Mouse (Mus musculus) T-helper 17 cell (primary cell): ENCODE measurements around the gene Gm20388.

Source experiments
- in situ Hi-C, 2 experiments: fragments of 300-600 bp; cut with MboI, MseI; formaldehyde crosslinking; loops; 1 replicate in 1 of 2; 2 replicates in 1 of 2; pipeline ENCODE4 v1.15.1; 2025; ENCODE audit warnings: high pct_unique_total_duplicates in 2 of 2

The Gm20388 gene

DNA sequence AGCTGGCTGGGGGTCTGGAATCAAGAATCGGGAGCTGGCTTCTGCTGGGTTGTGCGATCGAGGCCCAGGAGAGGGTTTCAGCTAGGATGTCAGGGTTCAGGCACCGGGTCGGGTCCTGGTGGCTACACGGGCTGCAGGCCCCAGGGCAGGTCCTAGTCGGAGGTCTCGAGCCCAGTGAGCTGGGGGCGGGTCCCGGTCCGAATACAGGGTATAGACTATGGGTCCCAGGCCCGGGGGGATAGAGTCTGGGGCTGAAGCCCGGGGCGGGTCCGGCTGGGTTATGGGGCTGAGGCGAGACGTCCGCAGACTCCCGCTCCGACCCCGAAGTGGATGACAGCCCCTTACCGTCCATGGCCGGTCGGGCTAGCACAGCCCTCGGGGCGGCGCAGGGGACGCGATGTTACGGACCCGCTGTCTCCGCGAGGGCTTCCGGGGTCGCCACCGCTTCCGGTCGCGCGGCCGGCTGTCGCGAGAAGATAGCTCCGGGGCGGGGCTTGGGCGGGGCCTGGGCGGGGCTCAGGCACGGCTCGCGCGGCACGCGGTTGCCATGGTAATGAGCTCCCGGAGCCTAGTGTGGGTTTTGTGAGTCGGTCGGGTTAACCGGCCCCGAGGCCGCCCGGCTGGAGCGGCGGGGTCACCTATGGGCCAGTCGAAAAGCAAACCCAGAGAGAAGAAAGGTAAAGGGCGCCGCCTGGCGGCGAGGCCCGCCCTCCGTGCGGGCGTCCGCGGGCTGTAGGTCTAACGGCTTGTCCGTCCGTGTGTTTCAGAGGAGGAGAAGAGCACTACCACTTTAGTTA is 3301.9 kb downstream of the Gm20388 start, which contains the start of the genes Chmp1a and Spata33:
Gene Chmp1a, minus strand, starts transcription at position 443 of the 797 bp plus-strand sequence.
Gene Spata33, plus strand, starts transcription at position 512 of the 797 bp plus-strand sequence.
- in situ Hi-C loops, result no loop called here

- in situ Hi-C loops, result no loop called here
These were observed 3302.6 kb downstream of the Gm20388 start for GRCm38 (mm10) chr8:123213118-123213772.

DNA sequence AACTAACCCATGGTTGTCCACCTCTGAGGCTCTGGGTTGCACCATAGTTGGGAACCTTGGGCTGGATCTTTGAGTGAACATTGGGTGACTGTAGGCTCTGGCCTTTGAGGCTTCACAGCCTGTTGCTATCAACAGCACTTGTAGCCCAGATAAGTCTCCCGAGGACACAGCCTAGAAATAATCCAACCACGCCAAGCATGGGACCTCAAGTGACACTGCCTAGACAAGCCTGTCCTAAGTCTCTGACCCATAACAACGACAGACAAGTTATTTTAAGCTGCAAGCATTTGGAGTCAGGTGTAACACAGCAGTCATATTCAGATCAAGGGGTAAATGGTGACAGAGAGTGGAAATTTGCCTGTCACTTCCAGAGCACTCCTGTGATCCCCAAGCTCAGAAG is 3304.8 kb downstream of the Gm20388 start:
- in situ Hi-C loops, result no loop called here

GRCm38 (mm10) chr8:123220917-123221316 is 3310.3 kb downstream of the Gm20388 start:
- in situ Hi-C loops, result loop anchor here in 1 of 2 experiments (10.0 kb wide), 1 partner anchor 354 kb away; no protein-coding TSS in a partner anchor

- in situ Hi-C loops, result loop anchor here in 1 of 2 experiments (10.0 kb wide), 1 partner anchor 350 kb away; no protein-coding TSS in a partner anchor
These were observed 3313.9 kb downstream of the Gm20388 start, which contains the start of gene Cdk10 for GRCm38 (mm10) chr8:123224278-123225266. TSS of gene Cdk10 (plus strand) at chr8:123224842.

- in situ Hi-C loops, result loop anchor here in 1 of 2 experiments (10.0 kb wide), 1 partner anchor 346 kb away; no protein-coding TSS in a partner anchor
These were observed 3317.8 kb downstream of the Gm20388 start for GRCm38 (mm10) chr8:123228416-123228815.

GRCm38 (mm10) chr8:123230326-123230725 is 3319.7 kb downstream of the Gm20388 start:
- in situ Hi-C loops, result loop anchor here in 1 of 2 experiments (5.0 kb wide), 1 partner anchor 87 kb away; the partner anchor contains the start of gene Fanca

GRCm38 (mm10) chr8:123231742-123232141 is 3321.1 kb downstream of the Gm20388 start:
- in situ Hi-C loops, result loop anchor here in 1 of 2 experiments (5.0 kb wide), 1 partner anchor 86 kb away; the partner anchor contains the start of gene Fanca

GRCm38 (mm10) chr8:123232553-123232952 is 3321.9 kb downstream of the Gm20388 start:
- in situ Hi-C loops, result loop anchor here in 1 of 2 experiments (5.0 kb wide), 1 partner anchor 85 kb away; the partner anchor contains the start of gene Fanca

DNA sequence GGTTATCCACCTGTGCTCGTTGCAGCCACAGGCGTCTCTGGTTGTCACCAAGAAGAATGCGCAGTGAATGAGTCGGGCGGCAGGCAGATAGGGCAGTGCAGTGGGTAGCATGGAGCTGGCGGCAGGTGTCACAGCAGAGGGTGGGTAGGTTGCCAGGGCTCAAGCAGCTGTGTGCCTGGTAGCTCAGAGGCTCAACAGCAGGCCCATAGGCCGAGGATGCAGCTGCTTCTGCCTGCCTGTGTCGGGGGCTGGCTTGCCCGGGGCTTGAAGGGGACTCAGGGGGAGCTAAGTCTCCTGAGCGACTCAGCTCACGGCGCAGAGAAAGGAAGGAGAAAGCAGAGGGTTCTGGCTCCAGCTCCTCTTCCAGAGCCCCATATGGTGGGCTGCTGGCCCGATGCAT is 3322.7 kb downstream of the Gm20388 start:
- in situ Hi-C loops, result loop anchor here in 1 of 2 experiments (5.0 kb wide), 1 partner anchor 84 kb away; the partner anchor contains the start of gene Fanca

DNA sequence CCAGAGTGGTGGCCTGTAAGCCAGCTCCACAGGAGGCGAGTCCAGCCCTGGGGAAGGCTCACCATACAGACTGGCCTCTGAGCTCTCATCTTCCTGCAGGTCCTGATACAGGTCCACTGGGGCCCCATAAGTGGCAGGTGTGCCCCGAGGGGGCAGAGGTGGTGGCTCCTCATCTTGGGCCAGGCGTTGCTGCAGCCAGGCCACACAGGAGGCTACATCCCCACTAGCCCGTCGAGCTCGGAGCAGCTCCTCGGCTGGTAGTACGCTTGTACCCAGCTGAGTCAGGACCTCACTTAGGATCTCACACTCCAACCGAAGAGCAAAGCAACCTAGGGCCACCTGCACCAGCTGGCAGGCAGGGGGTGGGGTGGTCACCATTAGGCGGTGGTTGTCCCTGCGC is 3323.1 kb downstream of the Gm20388 start:
- in situ Hi-C loops, result loop anchor here in 1 of 2 experiments (5.0 kb wide), 1 partner anchor 84 kb away; the partner anchor contains the start of gene Fanca

GRCm38 (mm10) chr8:123234918-123235519 is 3324.4 kb downstream of the Gm20388 start:
- in situ Hi-C loops, result loop anchor here in 1 of 2 experiments (5.0 kb wide), 1 partner anchor 82 kb away; the partner anchor contains the start of gene Fanca

DNA sequence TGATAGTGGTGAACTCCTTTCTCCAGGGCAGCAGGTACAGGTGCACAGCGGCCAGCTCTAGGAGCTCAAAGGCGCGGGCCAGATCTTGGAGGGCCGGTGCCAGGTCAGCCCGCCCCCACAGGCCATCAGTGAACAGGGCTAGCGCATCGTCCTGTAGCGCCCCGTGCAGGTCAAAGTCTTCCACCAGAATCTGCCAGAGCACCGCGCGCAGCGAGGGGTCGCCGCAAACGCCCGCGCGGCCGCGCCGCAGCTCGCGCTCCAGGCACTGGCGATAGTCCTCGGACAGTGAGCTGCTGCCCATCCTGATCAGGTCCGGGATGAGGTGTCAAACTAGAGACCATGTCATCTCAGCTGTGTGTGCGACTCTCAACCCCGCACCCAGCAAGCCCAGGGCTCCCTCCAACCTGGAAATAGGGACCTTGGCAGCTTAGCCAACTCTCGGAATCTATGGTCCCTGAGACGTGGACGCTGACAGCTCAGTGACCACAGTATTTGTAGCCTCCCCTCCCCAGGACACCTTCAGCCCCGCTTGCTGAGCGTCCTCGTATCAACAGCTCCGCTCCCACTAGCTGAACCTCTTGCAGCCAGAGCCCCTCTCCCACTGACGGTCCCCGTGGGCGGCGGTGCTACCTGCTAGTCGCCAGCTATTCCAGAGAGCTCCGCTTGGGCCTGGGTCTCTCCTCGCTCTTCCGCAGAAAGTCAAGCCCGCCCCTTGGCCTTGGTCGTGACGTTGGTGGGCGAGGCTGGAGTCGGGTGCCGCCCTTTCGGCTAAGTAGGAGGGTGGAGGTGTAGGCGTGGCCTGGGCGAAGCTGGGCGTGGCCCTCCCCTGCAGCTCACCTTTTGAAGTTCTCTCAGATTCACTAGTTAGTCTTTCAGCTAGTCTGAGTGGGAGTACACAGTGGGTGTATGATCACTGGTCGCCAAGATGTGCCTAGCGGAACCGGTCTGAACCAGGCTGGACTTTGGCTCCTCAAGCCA is 3325.2 kb downstream of the Gm20388 start, which contains the start of gene Spata2l:
Gene Spata2l, minus strand, starts transcription at position 714 of the 978 bp plus-strand sequence.
- in situ Hi-C loops, result no loop called here

DNA sequence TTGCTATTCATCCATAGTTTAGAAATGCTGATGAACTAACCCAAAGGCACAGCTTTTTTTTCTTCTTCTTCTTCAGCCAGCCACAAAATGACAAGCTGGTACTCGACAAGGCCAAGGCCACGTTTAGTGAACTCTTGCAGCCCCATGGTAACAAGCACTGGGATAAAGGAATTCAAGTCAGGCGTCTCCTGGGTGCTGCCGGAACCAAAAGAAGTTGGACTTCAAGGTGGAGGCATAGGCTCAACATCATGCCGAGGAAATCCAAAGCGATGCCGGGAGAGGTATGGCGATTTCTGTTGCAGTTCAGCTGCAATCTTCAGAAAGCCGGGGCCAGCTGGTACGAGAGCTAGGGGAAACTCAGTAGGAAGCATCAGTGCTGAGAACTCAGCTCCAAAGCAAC is 3328.8 kb downstream of the Gm20388 start:
- in situ Hi-C loops, result no loop called here

DNA sequence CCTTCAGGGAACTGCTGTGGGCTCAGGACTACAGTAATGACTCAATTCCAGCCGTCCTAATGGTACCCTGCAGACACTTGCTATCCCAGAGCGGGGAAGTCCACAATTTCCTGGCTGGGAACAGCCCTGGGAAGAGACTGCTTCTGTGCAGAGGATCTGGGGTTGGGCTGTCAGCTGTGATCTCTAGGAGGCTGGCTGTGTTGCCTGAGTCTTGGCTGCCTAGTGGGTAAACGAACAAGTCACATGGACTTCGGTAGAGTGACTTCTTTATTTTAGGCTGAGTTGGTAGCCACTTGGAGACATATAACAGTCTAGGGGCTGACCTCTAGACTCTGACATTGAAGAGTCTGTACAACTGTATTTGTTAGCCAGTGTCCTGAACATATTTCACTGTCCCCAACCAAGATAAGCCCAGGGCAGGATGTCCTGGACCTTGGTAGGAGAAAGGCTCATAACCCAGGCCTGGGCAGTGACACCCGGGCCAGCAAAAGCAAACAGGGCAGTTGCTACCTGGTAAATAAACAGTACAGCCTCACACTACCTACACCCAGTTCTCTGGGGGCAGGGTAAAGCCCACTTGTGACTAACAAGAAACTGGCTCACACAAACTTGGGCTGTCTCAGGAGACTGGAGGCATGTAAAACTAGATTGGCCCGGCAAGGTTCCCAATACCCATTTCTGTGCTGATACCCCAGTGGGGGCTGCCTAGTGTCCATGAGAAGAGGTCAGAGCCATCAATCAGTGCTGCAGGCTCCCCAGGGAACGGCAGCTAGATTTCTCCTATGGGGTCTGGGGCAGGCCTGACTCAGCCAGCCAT is 3331.7 kb downstream of the Gm20388 start:
- in situ Hi-C loops, result no loop called here

- in situ Hi-C loops, result no loop called here
These were observed 3332.4 kb downstream of the Gm20388 start for GRCm38 (mm10) chr8:123243053-123243452.

GRCm38 (mm10) chr8:123244382-123244781 is 3333.7 kb downstream of the Gm20388 start:
- in situ Hi-C loops, result no loop called here

- in situ Hi-C loops, result no loop called here
These were observed 3334.9 kb downstream of the Gm20388 start for GRCm38 (mm10) chr8:123245543-123245942.
